Mouse (Mus musculus) mouse embryonic stem cell (cell line): Measurements from ENCODE around the gene Jak3.
"Not testable (repeated sequence)": the region's sequence is repeated elsewhere in the genome, so short reads cannot be mapped to it uniquely, and the experiment has no call there.

ENCODE experiments used
- in situ Hi-C, 2 experiments: fragments of 300-500 bp; cut with MboI; formaldehyde crosslinking; loops; 1 replicate in 1 of 2; 3 replicates in 1 of 2; pipeline ENCODE4 v1.14.3; 2019 to 2020; ENCODE audit warnings: low sequenced_read_pairs in 2 of 2, low pct_unique_long_range_greater_than_20kb in 1 of 2, mixed read lengths in 1 of 2; ENCODE audit not compliant: unreplicated experiment in 1 of 2

Gene Jak3

GRCm38 (mm10) chr8:71679550-71680168 is 3.6 kb downstream of the Jak3 start:
- in situ Hi-C loops: no loop called here

- in situ Hi-C loops: no loop called here
Observed at GRCm38 (mm10) chr8:71680471-71680870, 4.4 kb downstream of the Jak3 start.

- in situ Hi-C loops: no loop called here
Observed at GRCm38 (mm10) chr8:71681369-71681915, 5.3 kb downstream of the Jak3 start.

GRCm38 (mm10) chr8:71682832-71683231 is 6.7 kb downstream of the Jak3 start:
- in situ Hi-C loops: no loop called here

- in situ Hi-C loops: no loop called here
Observed at GRCm38 (mm10) chr8:71684701-71685100, 8.6 kb downstream of the Jak3 start.

- in situ Hi-C loops: no loop called here
Observed at GRCm38 (mm10) chr8:71685573-71685972, 9.5 kb downstream of the Jak3 start.

GRCm38 (mm10) chr8:71686143-71686734 is 10.1 kb downstream of the Jak3 start:
- in situ Hi-C loops: no loop called here

GRCm38 (mm10) chr8:71687616-71688015 is 11.5 kb downstream of the Jak3 start:
- in situ Hi-C loops: no loop called here

GRCm38 (mm10) chr8:71689028-71689427 is 12.9 kb downstream of the Jak3 start, which contains the start of gene Insl3:
TSS of gene Insl3 (plus strand) at chr8:71689214.
- in situ Hi-C loops: no loop called here

- in situ Hi-C loops: no loop called here
Observed at GRCm38 (mm10) chr8:71692509-71692908, 16.4 kb downstream of the Jak3 start.

GRCm38 (mm10) chr8:71693166-71694041 is 17.3 kb downstream of the Jak3 start:
- in situ Hi-C loops: no loop called here

- in situ Hi-C loops: not testable (repeated sequence)
Observed at GRCm38 (mm10) chr8:71695456-71695855, 19.4 kb downstream of the Jak3 start.

- in situ Hi-C loops: loop anchor here in 1 of 2 experiments (25.0 kb wide), 1 partner anchor 287 kb away; no protein-coding TSS in a partner anchor
Observed at GRCm38 (mm10) chr8:71700493-71701269, 24.6 kb downstream of the Jak3 start.

GRCm38 (mm10) chr8:71701414-71702086 is 25.5 kb downstream of the Jak3 start, which contains the start of gene B3gnt3:
TSS of gene B3gnt3 (minus strand) at chr8:71701789.
- in situ Hi-C loops: loop anchor here in 1 of 2 experiments (25.0 kb wide), 1 partner anchor 286 kb away; no protein-coding TSS in a partner anchor

- in situ Hi-C loops: loop anchor here in 1 of 2 experiments (25.0 kb wide), 1 partner anchor 285 kb away; no protein-coding TSS in a partner anchor
Observed at GRCm38 (mm10) chr8:71702087-71702432, 26.0 kb downstream of the Jak3 start.

GRCm38 (mm10) chr8:71702923-71703322 is 26.8 kb downstream of the Jak3 start:
- in situ Hi-C loops: loop anchor here in 1 of 2 experiments (25.0 kb wide), 1 partner anchor 284 kb away; no protein-coding TSS in a partner anchor

- in situ Hi-C loops: loop anchor here in 1 of 2 experiments (25.0 kb wide), 1 partner anchor 284 kb away; no protein-coding TSS in a partner anchor
Observed at GRCm38 (mm10) chr8:71703400-71703799, 27.3 kb downstream of the Jak3 start.
